Mouse (Mus musculus) adrenal gland, postnatal 4 days (tissue): ENCODE measurements at regions not wholly inside any gene's neighbourhood (a gene's known extent, or its start where the extent isn't known, plus 50 kb on each side); places are given as distances from the start of the nearest gene placed in this dataset.
A peak's percentile ranks its signal among the peaks of the same experiment; 100 is the strongest.

ENCODE experiments used
- DNase-seq, 2 experiments: peaks; one replicate each; pipeline ENCODE4 v3.0.0; 2021 to 2022; ENCODE audit warnings: low spot score in 2 of 2, mixed read lengths in 2 of 2

GRCm38 (mm10) chr7:110679916-110680315 is 52.5 kb downstream of the Adm start:
- no peak for DNase-seq

- no peak for DNase-seq
Observed at GRCm38 (mm10) chr7:110682911-110683310, 55.5 kb downstream of the Adm start.

- peak in 1 of 2 experiments; percentile 44 for DNase-seq
Observed at GRCm38 (mm10) chr7:110688884-110689681, 61.6 kb downstream of the Adm start.

- DNase-seq: no peak
Observed at GRCm38 (mm10) chr7:110690241-110690640, 62.8 kb downstream of the Adm start.

GRCm38 (mm10) chr7:110690856-110691255 is 63.4 kb downstream of the Adm start:
- no peak for DNase-seq

GRCm38 (mm10) chr7:110694262-110694661 is 66.8 kb downstream of the Adm start:
- no peak for DNase-seq

GRCm38 (mm10) chr7:110695729-110696128 is 68.3 kb downstream of the Adm start:
- DNase-seq: no peak

GRCm38 (mm10) chr7:110698211-110699153 is 69.5 kb upstream of the Ampd3 start:
- DNase-seq: no peak

GRCm38 (mm10) chr7:110699596-110699995 is 68.4 kb upstream of the Ampd3 start:
- DNase-seq: no peak

- no peak for DNase-seq
Observed at GRCm38 (mm10) chr7:110701681-110702413, 66.2 kb upstream of the Ampd3 start.

- no peak for DNase-seq
Observed at GRCm38 (mm10) chr7:110702414-110702783, 65.6 kb upstream of the Ampd3 start.

GRCm38 (mm10) chr7:110705311-110706000 is 62.5 kb upstream of the Ampd3 start:
- no peak for DNase-seq

GRCm38 (mm10) chr7:110706001-110706695 is 61.9 kb upstream of the Ampd3 start:
- DNase-seq: no peak

- no peak for DNase-seq
Observed at GRCm38 (mm10) chr7:110706696-110707087, 61.3 kb upstream of the Ampd3 start.

- no peak for DNase-seq
Observed at GRCm38 (mm10) chr7:110708116-110708515, 59.9 kb upstream of the Ampd3 start.

GRCm38 (mm10) chr7:110708781-110709180 is 59.2 kb upstream of the Ampd3 start:
- no peak for DNase-seq

GRCm38 (mm10) chr7:110709606-110710005 is 58.4 kb upstream of the Ampd3 start:
- no peak for DNase-seq

GRCm38 (mm10) chr7:110710256-110710962 is 57.6 kb upstream of the Ampd3 start:
- no peak for DNase-seq

GRCm38 (mm10) chr7:110713661-110714060 is 54.3 kb upstream of the Ampd3 start:
- DNase-seq: no peak

- no peak for DNase-seq
Observed at GRCm38 (mm10) chr7:110715110-110715509, 52.9 kb upstream of the Ampd3 start.
